Mouse (Mus musculus): Measurements from ENCODE around the gene Hemgn.

DNA sequence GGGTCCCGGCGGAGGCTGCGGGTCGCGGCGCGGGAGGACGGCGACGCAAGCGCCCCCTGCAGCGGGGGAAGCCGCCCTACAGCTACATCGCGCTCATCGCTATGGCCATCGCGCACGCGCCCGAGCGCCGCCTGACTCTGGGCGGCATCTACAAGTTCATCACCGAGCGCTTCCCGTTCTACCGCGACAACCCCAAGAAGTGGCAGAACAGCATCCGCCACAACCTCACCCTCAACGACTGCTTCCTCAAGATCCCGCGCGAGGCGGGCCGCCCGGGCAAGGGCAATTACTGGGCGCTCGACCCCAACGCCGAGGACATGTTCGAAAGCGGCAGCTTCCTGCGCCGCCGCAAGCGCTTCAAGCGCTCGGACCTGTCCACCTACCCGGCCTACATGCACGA lies 69.0 kb downstream of the Hemgn start:
- TF ChIP-seq CTCF (IDR thresholded peaks at IDR 0.05; ENCODE audit: insufficient read depth, low read depth, low read length) (no peak), POLR2A (IDR thresholded peaks at IDR 0.05; ENCODE audit: insufficient read depth, low read depth, low read length) (no peak)
